Mouse (Mus musculus) heart, embryonic 12.5 days (tissue): Measurements from ENCODE around the gene H13. TPM values are rescaled to one million over a fixed set of nuclear protein-coding genes. Genes with fewer than 3 reads are reported as not detected.
A peak's percentile ranks its signal among the peaks of the same experiment; 100 is the strongest.

ENCODE experiments used
- ATAC-seq: fragments of 200-750 bp; cut with Nextera tagmentation; 2 replicates; pipeline ENCODE4 v1.8.0; 2017; ENCODE audit warnings: moderate TSS enrichment, moderate library complexity; ENCODE audit not compliant: insufficient number of reproducible peaks, low FRiP score
- H3K27ac ChIP-seq: fragments of 300-500 bp; sonication (generic); 2 replicates; pipeline ENCODE4 v1.5.1; 2016; ENCODE audit warnings: mild to moderate bottlenecking, moderate library complexity; ENCODE audit not compliant: poor library complexity, severe bottlenecking
- H3K27me3 ChIP-seq: fragments of 300-500 bp; sonication (generic); replicated peaks from 2 replicates; pipeline ENCODE4 v1.6.1; 2016; ENCODE audit warnings: mild to moderate bottlenecking, moderate library complexity
- H3K36me3 ChIP-seq: fragments of 300-500 bp; sonication (generic); 2 replicates; pipeline ENCODE4 v1.6.1; 2016; ENCODE audit warnings: mild to moderate bottlenecking, moderate library complexity
- H3K4me1 ChIP-seq: fragments of 300-500 bp; sonication (generic); replicated peaks from 2 replicates; pipeline ENCODE4 v1.6.1; 2016; ENCODE audit warnings: mild to moderate bottlenecking
- H3K4me2 ChIP-seq: fragments of 300-500 bp; sonication (generic); 2 replicates; pipeline ENCODE4 v1.6.1; 2016; ENCODE audit warnings: mild to moderate bottlenecking, moderate library complexity
- H3K4me3 ChIP-seq: fragments of 300-500 bp; sonication (generic); 2 replicates; pipeline ENCODE4 v1.5.1; 2016; ENCODE audit warnings: mild to moderate bottlenecking
- H3K9ac ChIP-seq: fragments of 300-500 bp; sonication (generic); 2 replicates; pipeline ENCODE4 v1.6.1; 2016; ENCODE audit warnings: mild to moderate bottlenecking, moderate library complexity
- H3K9me3 ChIP-seq: fragments of 300-500 bp; sonication (generic); replicated peaks from 2 replicates; pipeline ENCODE4 v1.6.1; 2016; ENCODE audit warnings: mild to moderate bottlenecking, moderate library complexity
- WGBS: fragments of 180-500 bp; shearing (Covaris S2); methylation state at CpG from one replicate; pipeline ENCODE4 v1.1.7; 2016; 5-methylcytosine and 5-hydroxymethylcytosine counted together
- polyA plus RNA-seq: library from polyadenylated mRNA; unstranded; fragments of >200 nt; fragmentation: Nextera tagmentation; extraction: Ambion mirVana; gene quantifications from 2 replicates; pipeline ENCODE4 v1.2.1, GENCODE M21; 2016

The H13 gene
- 87.5 and 91.9 TPM in 2 replicates for polyA plus RNA-seq

GRCm38 (mm10) chr2:152669256-152669638 lies at the start of gene H13:
Gene H13, plus strand, starts transcription at chr2:152669461.
- Histone ChIP-seq H3K9me3 (no peaks in the 10 kb centered on the region), H3K4me1 (peaks cover 32% of the 10 kb centered on the region), H3K27me3 (no peaks in the 10 kb centered on the region), H3K4me2 (peak within 1 kb of the TSS; percentile 80), H3K36me3 (peaks cover 10% of the 10 kb centered on the region; the same call in 1 of the 2 replicates), H3K4me3 (peak within 1 kb of the TSS; percentile 90), H3K9ac (peak within 1 kb of the TSS; percentile 94), H3K27ac (peak within 1 kb of the TSS; percentile 87)
- WGBS: under 1% methylated on average over 35 of the region's 35 CpGs
- ATAC-seq: peak; percentile 80

GRCm38 (mm10) chr2:152620367-152621134 lies 48.7 kb upstream of the H13 start:
- no peaks in the 10 kb centered on the region for H3K9me3 ChIP-seq
- no peak overlapping the region for H3K27ac ChIP-seq
- no peak overlapping the region for H3K4me2 ChIP-seq
- no peak overlapping the region for H3K9ac ChIP-seq
- WGBS: 64% methylated on average over 9 of the region's 9 CpGs
- peaks cover 3% of the 10 kb centered on the region for H3K4me1 ChIP-seq
- ATAC-seq: no peak
- H3K36me3 ChIP-seq: no peaks in the 10 kb centered on the region
- H3K27me3 ChIP-seq: peaks cover 4% of the 10 kb centered on the region; the same call in 1 of the 2 replicates
- H3K4me3 ChIP-seq: no peak overlapping the region

GRCm38 (mm10) chr2:152622151-152622550 lies 47.1 kb upstream of the H13 start:
- Histone ChIP-seq H3K4me2 (no peak overlapping the region), H3K4me1 (peaks cover 5% of the 10 kb centered on the region; the same call in 1 of the 2 replicates), H3K36me3 (no peaks in the 10 kb centered on the region), H3K27me3 (peaks cover 9% of the 10 kb centered on the region), H3K9ac (no peak overlapping the region), H3K27ac (no peak overlapping the region), H3K4me3 (no peak overlapping the region), H3K9me3 (no peaks in the 10 kb centered on the region)
- no peak for ATAC-seq
- WGBS: 83% methylated on average over 13 of the region's 13 CpGs

GRCm38 (mm10) chr2:152622953-152623352 lies 46.3 kb upstream of the H13 start, which contains the start of gene Defb25:
Gene Defb25, minus strand, starts transcription at chr2:152623053.
- Histone ChIP-seq H3K9ac (no peak within 1 kb of the TSS), H3K4me3 (no peak within 1 kb of the TSS), H3K4me2 (no peak within 1 kb of the TSS), H3K4me1 (peaks cover 6% of the 10 kb centered on the region; the same call in 1 of the 2 replicates), H3K9me3 (no peaks in the 10 kb centered on the region), H3K36me3 (no peaks in the 10 kb centered on the region), H3K27ac (no peak within 1 kb of the TSS), H3K27me3 (peaks cover 14% of the 10 kb centered on the region)
- no peak for ATAC-seq
- WGBS: 79% methylated on average over 7 of the region's 7 CpGs

- H3K27ac ChIP-seq: no peak overlapping the region
- no peaks in the 10 kb centered on the region for H3K9me3 ChIP-seq
- no peak for ATAC-seq
- H3K4me2 ChIP-seq: no peak overlapping the region
- peaks cover 10% of the 10 kb centered on the region for H3K4me1 ChIP-seq
- H3K4me3 ChIP-seq: no peak overlapping the region
- peaks cover 24% of the 10 kb centered on the region for H3K27me3 ChIP-seq
- H3K9ac ChIP-seq: no peak overlapping the region
- 83% methylated on average over 2 of the region's 2 CpGs for WGBS
- H3K36me3 ChIP-seq: no peaks in the 10 kb centered on the region
These were observed 44.7 kb upstream of the H13 start for GRCm38 (mm10) chr2:152624566-152624965.

GRCm38 (mm10) chr2:152625256-152625655 lies 44.0 kb upstream of the H13 start:
- Histone ChIP-seq H3K4me3 (no peak overlapping the region), H3K9ac (no peak overlapping the region), H3K9me3 (no peaks in the 10 kb centered on the region), H3K36me3 (no peaks in the 10 kb centered on the region), H3K27ac (no peak overlapping the region), H3K4me2 (no peak overlapping the region), H3K27me3 (peaks cover 24% of the 10 kb centered on the region), H3K4me1 (peaks cover 12% of the 10 kb centered on the region)
- ATAC-seq: no peak
- WGBS: 8% methylated on average over 1 of the region's 1 CpGs

- H3K9ac ChIP-seq: peak within 1 kb of the TSS; percentile 75
- ATAC-seq: peak; percentile 63; the same call in 1 of the 2 replicates
- H3K9me3 ChIP-seq: no peaks in the 10 kb centered on the region
- H3K36me3 ChIP-seq: no peaks in the 10 kb centered on the region
- peak within 1 kb of the TSS; percentile 89 for H3K4me2 ChIP-seq
- WGBS: 2% methylated on average over 59 of the region's 59 CpGs
- peaks cover 24% of the 10 kb centered on the region for H3K27me3 ChIP-seq
- H3K27ac ChIP-seq: no peak within 1 kb of the TSS
- peaks cover 12% of the 10 kb centered on the region for H3K4me1 ChIP-seq
- H3K4me3 ChIP-seq: peak within 1 kb of the TSS; percentile 61
These were observed 42.3 kb upstream of the H13 start, which contains the start of gene Rem1 for GRCm38 (mm10) chr2:152626774-152627591. Gene Rem1, plus strand, starts transcription at chr2:152626951.

- peak overlapping the region; percentile 61 for H3K4me3 ChIP-seq
- H3K9me3 ChIP-seq: no peaks in the 10 kb centered on the region
- no peak overlapping the region for H3K27ac ChIP-seq
- ATAC-seq: no peak
- 51% methylated on average over 17 of the region's 17 CpGs for WGBS
- peak overlapping the region; percentile 89 for H3K4me2 ChIP-seq
- peaks cover 22% of the 10 kb centered on the region for H3K4me1 ChIP-seq
- no peaks in the 10 kb centered on the region for H3K36me3 ChIP-seq
- no peak overlapping the region for H3K9ac ChIP-seq
- peaks cover 28% of the 10 kb centered on the region for H3K27me3 ChIP-seq
These were observed 41.2 kb upstream of the H13 start for GRCm38 (mm10) chr2:152628066-152628465.

GRCm38 (mm10) chr2:152629239-152629638 lies 40.0 kb upstream of the H13 start:
- Histone ChIP-seq H3K27me3 (peaks cover 28% of the 10 kb centered on the region), H3K36me3 (no peaks in the 10 kb centered on the region), H3K27ac (no peak overlapping the region), H3K4me1 (peaks cover 32% of the 10 kb centered on the region), H3K4me2 (peak overlapping the region; percentile 89; the same call in 1 of the 2 replicates), H3K9me3 (no peaks in the 10 kb centered on the region), H3K4me3 (no peak overlapping the region), H3K9ac (no peak overlapping the region)
- WGBS: 69% methylated on average over 3 of the region's 3 CpGs
- ATAC-seq: no peak

- no peak overlapping the region for H3K9ac ChIP-seq
These were observed 39.4 kb upstream of the H13 start for GRCm38 (mm10) chr2:152629904-152630303.

GRCm38 (mm10) chr2:152633334-152633733 lies 35.9 kb upstream of the H13 start:
- 16% methylated on average over 17 of the region's 17 CpGs for WGBS
- peak overlapping the region; percentile 19 for H3K4me3 ChIP-seq
- no peaks in the 10 kb centered on the region for H3K9me3 ChIP-seq
- H3K27ac ChIP-seq: peak overlapping the region; percentile 6; the same call in 1 of the 2 replicates
- 0 out of 2 replicates have a peak overlapping the region, but pooled peaks have one; percentile 48 for H3K9ac ChIP-seq
- no peak for ATAC-seq
- H3K4me2 ChIP-seq: peak overlapping the region; percentile 51
- H3K36me3 ChIP-seq: no peaks in the 10 kb centered on the region
- peaks cover 11% of the 10 kb centered on the region for H3K27me3 ChIP-seq
- H3K4me1 ChIP-seq: peaks cover 54% of the 10 kb centered on the region

More at GRCm38 (mm10) chr2:152629904-152630303, 39.4 kb upstream of the H13 start:
- 70% methylated on average over 6 of the region's 6 CpGs for WGBS
- Histone ChIP-seq H3K4me1 (peaks cover 36% of the 10 kb centered on the region), H3K4me2 (no peak overlapping the region), H3K27me3 (peaks cover 28% of the 10 kb centered on the region), H3K36me3 (no peaks in the 10 kb centered on the region), H3K4me3 (no peak overlapping the region), H3K27ac (no peak overlapping the region), H3K9me3 (no peaks in the 10 kb centered on the region)
- ATAC-seq: no peak
